Mouse (Mus musculus) liver, adult 2 months (tissue): ENCODE measurements at regions not wholly inside any gene's neighbourhood (a gene's known extent, or its start where the extent isn't known, plus 50 kb on each side); places are given as distances from the start of the nearest gene placed in this dataset.

ENCODE experiments used
- CTCF ChIP-seq: fragments of 200-500 bp; IDR thresholded peaks from 2 replicates; pipeline ENCODE4 v1.5.1; 2011; ENCODE audit warnings: low read depth, low read length, control low read depth
- POLR2A ChIP-seq: fragments of 200-500 bp; IDR thresholded peaks from 2 replicates; pipeline ENCODE4 v1.6.1; 2011; ENCODE audit warnings: low read length, control low read depth; ENCODE audit not compliant: insufficient read depth; ENCODE audit errors: extremely low read depth

DNA sequence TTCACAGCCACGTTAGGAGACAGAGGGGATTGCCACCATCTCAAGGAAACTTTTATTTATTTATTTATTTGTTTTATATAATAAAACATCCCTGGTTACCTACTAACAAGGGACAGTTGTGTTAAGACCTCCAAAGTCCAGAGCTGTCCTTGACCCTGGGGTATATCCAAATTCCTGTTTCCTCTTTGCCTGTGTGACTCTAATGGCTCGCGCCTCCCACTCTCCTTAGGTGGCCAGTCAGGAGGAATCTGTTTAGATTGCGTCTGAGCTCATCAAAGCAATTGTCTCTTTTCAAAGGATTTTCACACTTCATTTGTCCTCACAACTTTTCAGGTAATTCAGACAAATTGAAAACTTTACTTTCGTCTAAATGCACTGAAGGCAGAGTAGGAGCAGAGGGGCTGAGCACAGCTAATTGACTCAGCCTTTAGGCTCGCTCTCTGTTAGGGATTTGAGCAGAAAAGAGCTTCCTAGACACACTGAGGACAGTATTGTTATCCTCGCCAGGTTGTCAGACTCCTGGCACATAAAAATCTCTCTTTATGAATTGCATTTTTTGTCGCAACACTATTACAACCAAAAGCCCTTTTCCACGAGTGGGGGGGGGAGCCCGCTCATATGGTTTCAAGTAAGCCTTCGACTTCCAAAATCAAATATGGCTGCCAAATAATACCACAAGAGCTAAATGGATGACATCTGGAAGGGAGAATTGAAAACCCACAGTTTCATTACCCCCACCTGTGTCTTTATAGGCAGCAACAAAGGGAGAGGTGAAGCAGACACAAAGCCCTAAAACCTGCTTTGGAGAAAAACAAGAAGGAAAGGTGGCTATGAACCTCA lies 224.1 kb downstream of the Sorl1 start:
- TF ChIP-seq POLR2A (no peak), CTCF (no peak)
